Mouse (Mus musculus): ENCODE measurements around the gene Col23a1.

GRCm38 (mm10) chr11:51459569-51460043, 169.9 kb downstream of the Col23a1 start:
- TF ChIP-seq POLR2A (IDR thresholded peaks at IDR 0.05; ENCODE audit: insufficient read length, low read depth) = no peak
- no peak for TF ChIP-seq TCF3 (IDR thresholded peaks at IDR 0.05; ENCODE audit: insufficient read length, low read depth)
- no peak for TF ChIP-seq USF1 (IDR thresholded peaks at IDR 0.05; ENCODE audit: low read depth)
- peak; percentile 39 to 96 (median 88) for TF ChIP-seq MYOD1 (IDR thresholded peaks at IDR 0.05; ENCODE audit: control insufficient read depth in 1 of 3, insufficient read length in 2 of 3, low read depth in 2 of 3)

All from myocyte (in vitro differentiated cells).